Mouse (Mus musculus) neural tube, embryonic 11.5 days (tissue): ENCODE results near the gene Ubxn2a. TPM values are rescaled to one million over a fixed set of nuclear protein-coding genes. Genes with fewer than 3 reads are reported as not detected.

Experiments
- ATAC-seq: fragments of 200-750 bp; cut with Nextera tagmentation; 2 replicates; pipeline ENCODE4 v1.8.0; 2017; ENCODE audit warnings: moderate number of reproducible peaks, mild to moderate bottlenecking, moderate TSS enrichment, moderate library complexity; ENCODE audit not compliant: insufficient read depth, low FRiP score, low TSS enrichment
- DNase-seq: peaks from one replicate; pipeline ENCODE4 v3.0.0-alpha.2; 2015; ENCODE audit warnings: low spot score
- H3K27ac ChIP-seq: fragments of 300-500 bp; sonication (generic); 2 replicates; pipeline ENCODE4 v1.5.1; 2014; ENCODE audit warnings: low read depth, mild to moderate bottlenecking, low read length
- H3K27me3 ChIP-seq: fragments of 300-500 bp; sonication (generic); 2 replicates; pipeline ENCODE4 v1.6.1; 2014; ENCODE audit warnings: mild to moderate bottlenecking, low read length, mixed read lengths; ENCODE audit not compliant: control insufficient read depth, insufficient read depth
- H3K36me3 ChIP-seq: fragments of 300-500 bp; sonication (generic); 2 replicates; pipeline ENCODE4 v1.6.1; 2014; ENCODE audit warnings: mild to moderate bottlenecking, low read length, moderate library complexity, mixed read lengths; ENCODE audit not compliant: control insufficient read depth, insufficient read depth
- H3K4me1 ChIP-seq: fragments of 300-500 bp; sonication (generic); 2 replicates; pipeline ENCODE4 v1.6.1; 2014; ENCODE audit warnings: low read length, mixed read lengths; ENCODE audit not compliant: control insufficient read depth, insufficient read depth
- H3K4me2 ChIP-seq: fragments of 300-500 bp; sonication (generic); 2 replicates; pipeline ENCODE4 v1.6.1; 2014; ENCODE audit warnings: low read depth, mild to moderate bottlenecking, moderate library complexity
- H3K4me3 ChIP-seq: fragments of 300-500 bp; sonication (generic); 2 replicates; pipeline ENCODE4 v1.5.1; 2014; ENCODE audit warnings: low read depth, low read length
- H3K9ac ChIP-seq: fragments of 300-500 bp; sonication (generic); 2 replicates; pipeline ENCODE4 v1.6.1; 2014; ENCODE audit warnings: mild to moderate bottlenecking, low read length
- H3K9me3 ChIP-seq: fragments of 300-500 bp; sonication (generic); 2 replicates; pipeline ENCODE4 v1.6.1; 2016; ENCODE audit warnings: low read length; ENCODE audit not compliant: control insufficient read depth
- whole genome bisulfite sequencing: fragments of 180-500 bp; shearing (Covaris S2); extraction: QIAGEN DNeasy Blood & Tissue Kit; methylation state at CpG from one replicate; pipeline ENCODE4 v1.1.7; 2014; 5-methylcytosine and 5-hydroxymethylcytosine counted together
- polyA plus RNA-seq: library from polyadenylated mRNA; unstranded; fragments of >200 nt; fragmentation: Nextera tagmentation; extraction: Ambion mirVana; gene quantifications from 2 replicates; pipeline ENCODE4 v1.2.1, GENCODE M21; 2014

The Ubxn2a gene
- 26.5 and 26.7 TPM in 2 replicates for polyA plus RNA-seq

- DNase-seq (peak; percentile 94), ATAC-seq (peak; percentile 91)
- Histone ChIP-seq H3K4me1 (no peaks in the 10 kb centered on the region), H3K4me3 (peak within 1 kb of the TSS; percentile 67), H3K9me3 (no peaks in the 10 kb centered on the region), H3K36me3 (no peaks in the 10 kb centered on the region), H3K4me2 (peak within 1 kb of the TSS; percentile 81), H3K27me3 (no peaks in the 10 kb centered on the region), H3K27ac (peak within 1 kb of the TSS; percentile 62), H3K9ac (peak within 1 kb of the TSS; percentile 81)
- WGBS: under 1% methylated on average over 87 of the region's 125 CpGs
Observed at GRCm38 (mm10) chr12:4906951-4907906, at the start of gene Ubxn2a. Gene Ubxn2a, minus strand, starts transcription at chr12:4907705.

GRCm38 (mm10) chr12:4953156-4953555, 45.7 kb upstream of the Ubxn2a start:
- DNase-seq (no peak), ATAC-seq (no peak)
- no peaks in the 10 kb centered on the region for H3K4me1 ChIP-seq
- H3K36me3 ChIP-seq: peaks cover 6% of the 10 kb centered on the region; the same call in 1 of the 2 replicates
- H3K27ac ChIP-seq: no peak overlapping the region
- H3K9ac ChIP-seq: no peak overlapping the region
- H3K4me2 ChIP-seq: no peak overlapping the region
- no peak overlapping the region for H3K4me3 ChIP-seq
- no peaks in the 10 kb centered on the region for H3K9me3 ChIP-seq
- H3K27me3 ChIP-seq: no peaks in the 10 kb centered on the region
- 83% methylated on average over 4 of the region's 4 CpGs for WGBS

GRCm38 (mm10) chr12:4952272-4952671, 44.8 kb upstream of the Ubxn2a start:
- Histone ChIP-seq H3K36me3 (peaks cover 6% of the 10 kb centered on the region), H3K4me1 (no peaks in the 10 kb centered on the region), H3K9ac (no peak overlapping the region), H3K27me3 (no peaks in the 10 kb centered on the region), H3K9me3 (no peaks in the 10 kb centered on the region), H3K4me3 (no peak overlapping the region), H3K27ac (no peak overlapping the region), H3K4me2 (no peak overlapping the region)
- 98% methylated on average over 1 of the region's 1 CpGs for WGBS
- ATAC-seq (no peak), DNase-seq (no peak)

GRCm38 (mm10) chr12:4930820-4931548, 23.5 kb upstream of the Ubxn2a start:
- no peak for DNase-seq
- Histone ChIP-seq H3K4me2 (no peak overlapping the region), H3K27me3 (no peaks in the 10 kb centered on the region), H3K36me3 (no peaks in the 10 kb centered on the region), H3K9ac (no peak overlapping the region), H3K4me1 (no peaks in the 10 kb centered on the region), H3K27ac (no peak overlapping the region), H3K9me3 (no peaks in the 10 kb centered on the region), H3K4me3 (no peak overlapping the region)
- WGBS: 97% methylated on average over 3 of the region's 3 CpGs
- ATAC-seq: no peak

DNA sequence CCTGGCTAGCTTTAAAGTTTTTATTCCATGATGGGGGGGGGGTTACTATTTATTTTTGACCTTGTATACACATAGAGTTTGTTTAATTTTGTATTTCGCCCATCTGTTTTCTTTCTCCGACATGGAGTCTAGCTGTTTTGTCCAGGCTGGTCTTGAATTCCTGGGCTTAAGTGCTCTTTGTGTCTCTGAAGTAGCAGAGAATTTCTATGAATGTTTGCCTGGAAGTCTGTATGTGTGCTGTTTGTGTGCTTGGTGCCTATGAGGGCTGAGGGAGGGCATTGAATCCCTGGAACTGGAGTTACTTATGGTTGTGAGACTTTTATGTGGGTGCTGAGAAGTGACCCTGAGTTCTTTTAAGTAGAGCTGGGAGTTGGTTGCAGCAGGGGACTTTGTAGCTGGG, 20.7 kb upstream of the Ubxn2a start:
- no peaks in the 10 kb centered on the region for H3K27me3 ChIP-seq
- no peak for ATAC-seq
- 96% methylated on average over 2 of the region's 2 CpGs for WGBS

DNA sequence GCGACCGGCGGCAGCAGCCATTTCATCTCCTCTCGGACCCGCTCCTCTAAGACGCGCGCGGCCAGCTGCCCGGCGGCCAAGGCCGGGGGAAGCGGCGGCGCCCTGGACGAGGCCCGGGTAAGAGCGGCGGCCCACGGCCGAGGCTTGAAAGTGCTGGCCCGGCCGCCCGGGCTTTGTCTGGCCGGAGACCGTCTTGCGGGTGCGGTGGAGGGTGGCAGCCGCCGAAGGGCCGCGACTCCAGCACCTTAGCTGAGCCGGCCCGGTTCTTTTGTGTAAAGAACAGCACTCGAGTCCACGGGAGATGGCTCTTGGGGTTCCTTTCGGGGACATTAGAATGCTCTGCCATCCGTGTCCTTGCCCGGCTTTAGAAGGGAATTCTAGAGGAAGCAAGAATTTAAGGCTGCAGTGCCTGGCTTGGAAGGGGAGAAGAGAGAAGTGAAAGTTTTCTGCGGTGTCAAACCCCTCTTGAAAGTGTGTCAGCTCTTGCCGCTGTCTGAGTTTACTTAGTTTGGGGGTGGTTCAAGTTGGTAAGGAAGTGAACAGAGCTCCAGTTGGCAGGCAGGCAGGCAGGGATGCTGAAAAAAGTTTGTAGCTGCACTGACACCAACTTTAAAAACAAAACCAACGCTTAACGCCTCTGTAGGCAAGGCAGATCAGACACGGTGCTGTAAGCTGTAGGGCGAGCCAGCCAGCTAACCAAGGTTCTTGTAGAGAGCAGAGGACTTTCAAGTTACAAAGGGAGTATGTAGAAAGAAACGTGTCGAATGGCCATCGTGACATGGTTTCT, 10.5 kb upstream of the Ubxn2a start:
- ATAC-seq (peak; percentile 76), DNase-seq (peak; percentile 76)
- Histone ChIP-seq H3K27me3 (no peaks in the 10 kb centered on the region), H3K9me3 (no peaks in the 10 kb centered on the region), H3K9ac (peak overlapping the region; percentile 99), H3K4me1 (peaks cover 4% of the 10 kb centered on the region; the same call in 1 of the 2 replicates), H3K27ac (peak overlapping the region; percentile 95), H3K36me3 (no peaks in the 10 kb centered on the region), H3K4me3 (peak overlapping the region; percentile 92), H3K4me2 (peak overlapping the region; percentile 67)
- under 1% methylated on average over 46 of the region's 48 CpGs for WGBS

More for the DNA sequence above, 20.7 kb upstream of the Ubxn2a start:
- Histone ChIP-seq H3K4me2 (no peak overlapping the region), H3K4me3 (no peak overlapping the region), H3K4me1 (no peaks in the 10 kb centered on the region), H3K9me3 (no peaks in the 10 kb centered on the region), H3K27ac (no peak overlapping the region), H3K9ac (no peak overlapping the region), H3K36me3 (no peaks in the 10 kb centered on the region)
- DNase-seq: no peak

DNA sequence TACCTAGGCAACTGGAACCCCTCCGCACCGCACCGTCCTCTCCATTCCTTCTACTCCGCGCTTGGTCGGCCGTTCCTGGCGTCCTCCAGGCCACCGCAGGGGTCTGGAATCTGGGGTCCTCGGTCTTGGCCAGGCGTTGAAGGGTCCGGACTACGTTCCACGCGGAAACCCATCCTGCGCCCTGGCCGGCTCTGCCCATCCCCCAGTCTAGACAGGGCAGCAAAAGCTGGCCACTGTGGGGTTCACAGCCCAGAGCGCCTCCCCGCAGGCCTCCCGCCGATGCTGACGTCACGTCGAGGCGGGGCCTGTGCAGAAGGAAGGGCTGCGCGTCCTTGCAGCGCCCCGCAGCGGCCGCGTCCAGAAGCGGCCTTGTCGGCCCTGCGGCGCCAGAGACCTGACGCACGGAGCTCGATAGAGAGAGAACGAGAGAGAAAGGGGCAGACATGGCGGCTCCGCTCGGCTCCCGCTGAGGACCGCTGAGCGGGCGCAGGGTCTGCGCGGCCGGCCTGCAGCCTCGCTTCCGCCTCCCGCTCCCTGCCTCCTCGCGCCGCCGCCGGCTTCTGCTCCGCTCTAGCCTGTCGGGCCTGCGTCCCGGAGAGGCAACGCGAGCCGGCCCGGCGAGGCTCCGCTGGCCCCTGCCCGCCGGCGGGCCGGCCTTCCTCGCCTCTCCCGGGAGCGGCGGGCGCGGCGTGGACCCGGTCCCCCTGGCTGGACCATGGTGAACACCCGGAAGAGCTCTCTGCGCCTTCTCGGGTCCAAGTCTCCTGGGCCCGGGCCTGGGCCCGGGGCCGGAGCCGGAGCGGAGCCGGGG, 9.7 kb upstream of the Ubxn2a start, which contains the start of gene Atad2b:
Gene Atad2b (plus strand): TSS at position 360 of the 811 bp plus-strand sequence.
- DNase-seq: peak; percentile 99
- Histone ChIP-seq H3K9ac (peak within 1 kb of the TSS; percentile 99), H3K4me3 (peak within 1 kb of the TSS; percentile 92), H3K36me3 (no peaks in the 10 kb centered on the region), H3K4me1 (peaks cover 4% of the 10 kb centered on the region; the same call in 1 of the 2 replicates), H3K4me2 (peak within 1 kb of the TSS; percentile 67), H3K9me3 (no peaks in the 10 kb centered on the region), H3K27ac (peak within 1 kb of the TSS; percentile 95), H3K27me3 (no peaks in the 10 kb centered on the region)
- peak; percentile 98 for ATAC-seq
- WGBS: under 1% methylated on average over 59 of the region's 89 CpGs
